Mouse (Mus musculus) E14TG2a.4 (cell line): ENCODE measurements around the gene Rps15.
A peak's percentile ranks its signal among the peaks of the same experiment; 100 is the strongest.

Experiments used
- H3K27me3 ChIP-seq: 2 replicates; pipeline ENCODE4 v1.6.1; 2014; ENCODE audit warnings: low read length, control low read depth; ENCODE audit not compliant: insufficient read depth
- H3K36me3 ChIP-seq: 2 replicates; pipeline ENCODE4 v1.6.1; 2014; ENCODE audit warnings: low read length, control low read depth; ENCODE audit not compliant: insufficient read depth
- H3K4me1 ChIP-seq: replicated peaks from 2 replicates; pipeline ENCODE4 v1.6.1; 2014; ENCODE audit warnings: low read depth, low read length, control low read depth
- H3K4me3 ChIP-seq: replicated peaks from 2 replicates; pipeline ENCODE4 v1.5.1; 2014; ENCODE audit warnings: mild to moderate bottlenecking, low read length
- H3K9me3 ChIP-seq: 2 replicates; pipeline ENCODE4 v1.6.1; 2014; ENCODE audit warnings: low read length, control low read depth
- CTCF ChIP-seq: conservative IDR thresholded peaks from 2 replicates; pipeline ENCODE4 v1.5.1; 2014; ENCODE audit warnings: low read length
- NANOG ChIP-seq: IDR thresholded peaks from 2 replicates; pipeline ENCODE4 v1.6.1; 2014; ENCODE audit warnings: borderline replicate concordance, low read length, mixed read lengths
- POU5F1 ChIP-seq: IDR thresholded peaks from 2 replicates; pipeline ENCODE4 v1.6.1; 2014; ENCODE audit warnings: low read length, borderline replicate concordance

Gene Rps15

DNA sequence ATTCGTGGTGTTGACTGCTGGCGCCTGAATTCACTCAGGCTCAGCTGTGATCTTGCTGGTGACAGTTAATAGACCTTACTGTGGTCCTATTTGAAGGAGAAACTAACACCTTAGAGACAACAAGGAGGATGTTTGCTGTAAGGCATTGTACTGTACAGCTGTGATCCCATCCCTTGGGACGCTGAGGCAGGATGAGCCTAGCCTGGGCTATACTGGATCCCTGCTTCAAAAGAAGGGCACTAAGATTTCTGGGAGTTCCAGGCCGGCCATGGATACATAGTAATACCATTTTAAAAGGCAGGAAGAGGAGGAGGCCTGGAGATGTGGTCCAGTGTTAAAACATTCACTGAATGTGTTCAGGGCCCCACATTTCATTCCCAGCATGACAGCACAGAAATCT lies 41.7 kb upstream of the Rps15 start:
- Histone ChIP-seq H3K9me3 (no peaks in the 10 kb centered on the region), H3K36me3 (peaks cover 47% of the 10 kb centered on the region), H3K27me3 (no peaks in the 10 kb centered on the region), H3K4me3 (peak overlapping the region; percentile 99), H3K4me1 (peaks cover 66% of the 10 kb centered on the region)
- no peak for TF ChIP-seq NANOG
- TF ChIP-seq CTCF, result no peak
- no peak for TF ChIP-seq POU5F1

DNA sequence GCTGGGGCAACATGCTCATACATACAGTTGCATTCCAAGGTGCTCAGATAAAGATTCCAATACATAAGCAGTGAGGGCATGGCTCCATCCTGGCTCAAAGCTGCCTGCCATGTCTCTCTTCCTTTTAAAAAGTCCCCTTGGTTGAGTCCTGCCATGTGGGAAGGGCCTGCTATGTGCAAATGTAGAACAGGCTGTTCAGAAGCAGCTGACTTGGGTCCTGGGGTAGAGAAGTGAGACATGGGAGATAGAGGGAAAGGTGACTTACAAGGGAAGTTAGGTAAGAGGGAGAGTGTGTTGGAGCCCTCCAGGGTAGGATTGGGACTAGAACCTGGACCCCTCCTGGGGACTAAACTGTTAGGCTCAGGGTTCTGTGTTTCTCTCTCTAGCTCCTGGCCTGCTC lies 40.2 kb upstream of the Rps15 start:
- Histone ChIP-seq H3K36me3 (peaks cover 62% of the 10 kb centered on the region), H3K9me3 (no peaks in the 10 kb centered on the region), H3K4me3 (no peak overlapping the region), H3K4me1 (peaks cover 74% of the 10 kb centered on the region), H3K27me3 (no peaks in the 10 kb centered on the region)
- TF ChIP-seq NANOG, result no peak

GRCm38 (mm10) chr10:80252493-80253274 lies 39.6 kb upstream of the Rps15 start:
- Histone ChIP-seq H3K27me3 (no peaks in the 10 kb centered on the region), H3K9me3 (no peaks in the 10 kb centered on the region), H3K4me3 (no peak overlapping the region), H3K36me3 (peaks cover 68% of the 10 kb centered on the region), H3K4me1 (peaks cover 78% of the 10 kb centered on the region)
- TF ChIP-seq POU5F1 (no peak), NANOG (no peak), CTCF (no peak; the same call in 1 of the 2 replicates)

DNA sequence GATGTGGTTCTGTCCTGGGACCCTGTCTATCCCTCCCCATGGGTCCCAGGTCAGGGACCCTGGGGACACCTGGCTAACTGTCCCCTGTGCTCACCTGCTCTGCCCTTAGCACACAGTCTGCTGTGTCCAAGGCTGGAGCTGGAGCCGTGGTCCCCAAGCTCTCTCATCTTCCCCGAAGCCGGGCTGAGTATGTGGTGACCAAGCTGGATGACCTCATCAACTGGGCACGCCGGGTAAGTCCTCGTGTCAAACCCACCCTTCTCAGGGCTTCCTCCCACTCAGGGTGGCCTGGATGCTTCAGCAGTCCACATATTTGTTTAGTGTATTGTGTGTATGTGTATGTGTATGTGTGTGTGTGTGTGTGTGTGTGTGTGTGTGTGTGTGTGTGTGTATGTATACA lies 38.7 kb upstream of the Rps15 start:
- Histone ChIP-seq H3K36me3 (peaks cover 76% of the 10 kb centered on the region), H3K9me3 (no peaks in the 10 kb centered on the region), H3K4me1 (peaks cover 80% of the 10 kb centered on the region), H3K27me3 (no peaks in the 10 kb centered on the region), H3K4me3 (no peak overlapping the region)
- no peak for TF ChIP-seq CTCF
- TF ChIP-seq POU5F1, result no peak
- no peak for TF ChIP-seq NANOG

- no peaks in the 10 kb centered on the region for H3K9me3 ChIP-seq
- H3K4me3 ChIP-seq, result 0 out of 2 replicates have a peak overlapping the region, but pooled peaks have one; percentile 4
- TF ChIP-seq CTCF (no peak), POU5F1 (no peak), NANOG (no peak)
- H3K36me3 ChIP-seq, result peaks cover 87% of the 10 kb centered on the region
- peaks cover 6% of the 10 kb centered on the region for H3K27me3 ChIP-seq
- H3K4me1 ChIP-seq, result peaks cover 89% of the 10 kb centered on the region
Observed at GRCm38 (mm10) chr10:80254331-80255297, 37.6 kb upstream of the Rps15 start.

DNA sequence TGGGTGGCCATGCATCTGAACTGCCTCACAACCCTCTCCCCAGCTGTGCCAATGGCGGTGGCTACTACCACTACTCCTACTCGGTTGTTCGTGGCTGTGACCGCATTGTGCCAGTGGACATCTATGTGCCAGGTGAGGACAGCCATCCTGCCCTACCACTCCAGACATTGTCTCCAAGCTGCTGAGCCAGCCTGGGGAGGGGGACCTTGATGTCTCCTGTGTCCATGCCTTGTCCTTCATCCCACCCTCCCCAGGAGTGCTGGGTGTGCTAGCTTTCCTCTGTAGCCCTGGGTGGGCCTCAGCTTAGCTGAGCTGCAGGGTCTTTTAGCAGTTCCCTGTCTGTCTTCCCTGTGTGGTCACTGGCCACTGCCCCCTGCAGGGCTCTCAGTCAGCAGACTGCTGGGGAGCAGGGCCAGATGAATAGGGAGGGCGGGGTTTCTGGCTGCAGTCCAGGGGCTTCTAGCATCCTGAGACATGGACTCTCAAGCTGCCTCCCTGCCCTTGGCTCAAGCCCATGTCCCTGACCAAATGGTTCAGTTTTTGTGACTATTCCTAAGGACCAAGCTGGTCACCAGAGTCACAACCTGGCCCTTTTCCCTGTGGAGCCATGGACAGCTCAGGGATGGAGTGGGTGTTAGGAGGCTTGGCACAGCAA lies 36.2 kb upstream of the Rps15 start:
- Histone ChIP-seq H3K4me3 (no peak overlapping the region), H3K4me1 (peaks cover 87% of the 10 kb centered on the region), H3K36me3 (peaks cover 85% of the 10 kb centered on the region), H3K27me3 (peaks cover 17% of the 10 kb centered on the region), H3K9me3 (no peaks in the 10 kb centered on the region)
- no peak for TF ChIP-seq POU5F1
- no peak for TF ChIP-seq NANOG
- TF ChIP-seq CTCF, result no peak

- Histone ChIP-seq H3K36me3 (peaks cover 66% of the 10 kb centered on the region), H3K27me3 (peaks cover 17% of the 10 kb centered on the region), H3K4me1 (peaks cover 80% of the 10 kb centered on the region), H3K9me3 (no peaks in the 10 kb centered on the region), H3K4me3 (no peak overlapping the region)
- no peak for TF ChIP-seq POU5F1
- TF ChIP-seq NANOG, result no peak
- TF ChIP-seq CTCF, result no peak
Observed at GRCm38 (mm10) chr10:80257936-80258335, 34.3 kb upstream of the Rps15 start.
